Mouse (Mus musculus) kidney, postnatal 14 days (tissue): ENCODE results near the gene Ms4a18.
"Not testable (repeated sequence)": the region's sequence is repeated elsewhere in the genome, so short reads cannot be mapped to it uniquely, and the experiment has no call there.

ENCODE experiments used
- DNase-seq: peaks from one replicate; pipeline ENCODE4 v3.0.0; 2022; ENCODE audit warnings: mixed read lengths

The Ms4a18 gene

DNA sequence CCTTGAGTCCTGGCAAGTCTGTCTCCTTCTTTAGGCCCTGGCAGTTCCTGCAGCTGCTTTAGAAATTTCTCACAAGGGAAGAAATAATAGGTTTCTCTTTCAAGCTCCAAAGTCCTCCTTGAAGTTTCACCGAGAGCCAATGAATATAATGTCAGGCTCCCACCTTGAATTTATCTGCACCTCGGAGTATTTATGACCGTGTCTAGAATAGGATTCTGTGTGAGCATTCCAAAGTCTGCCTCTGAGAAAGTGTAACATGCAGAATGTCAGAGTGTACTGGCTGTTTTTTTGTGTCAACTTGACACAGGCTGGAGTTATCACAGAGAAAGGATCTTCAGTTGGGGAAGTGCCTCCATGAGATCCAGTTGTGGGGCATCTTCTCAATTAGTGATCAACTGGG lies at the start of gene Ms4a18:
TSS of gene Ms4a18 (minus strand) at position 141 of the 400 bp plus-strand sequence.
- DNase-seq: no peak

DNA sequence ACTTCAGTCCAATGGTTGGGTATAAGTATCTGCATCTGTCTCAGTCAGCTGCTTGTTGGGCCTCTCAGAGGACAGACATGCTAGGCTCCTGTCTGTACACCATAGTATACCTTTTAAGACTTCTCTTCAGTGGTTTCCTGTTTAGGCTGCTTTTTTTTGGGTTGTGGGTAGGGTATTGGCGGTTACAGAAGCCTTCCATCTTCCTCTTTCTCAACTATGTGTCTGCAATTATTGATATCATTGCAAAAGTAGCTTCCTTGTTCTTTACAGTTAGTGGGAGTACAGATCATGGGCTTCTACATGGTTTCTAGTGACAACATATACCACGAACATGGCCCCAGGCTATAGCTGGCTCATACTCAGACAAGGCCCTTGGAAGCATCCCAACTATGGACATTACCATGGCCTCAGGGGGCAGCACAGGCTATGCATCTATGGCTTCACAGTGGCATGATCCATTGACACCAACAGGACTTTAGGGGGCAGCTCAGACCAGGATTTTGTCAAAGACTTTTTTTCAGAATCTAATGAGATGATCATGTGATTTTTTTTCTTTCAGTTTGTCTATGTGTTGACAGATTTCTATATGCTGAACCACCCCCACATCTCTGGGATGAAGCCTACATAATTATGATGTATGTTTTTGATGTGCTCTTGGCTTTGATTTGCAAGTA lies 47.5 kb upstream of the Ms4a18 start:
- DNase-seq: no peak

DNA sequence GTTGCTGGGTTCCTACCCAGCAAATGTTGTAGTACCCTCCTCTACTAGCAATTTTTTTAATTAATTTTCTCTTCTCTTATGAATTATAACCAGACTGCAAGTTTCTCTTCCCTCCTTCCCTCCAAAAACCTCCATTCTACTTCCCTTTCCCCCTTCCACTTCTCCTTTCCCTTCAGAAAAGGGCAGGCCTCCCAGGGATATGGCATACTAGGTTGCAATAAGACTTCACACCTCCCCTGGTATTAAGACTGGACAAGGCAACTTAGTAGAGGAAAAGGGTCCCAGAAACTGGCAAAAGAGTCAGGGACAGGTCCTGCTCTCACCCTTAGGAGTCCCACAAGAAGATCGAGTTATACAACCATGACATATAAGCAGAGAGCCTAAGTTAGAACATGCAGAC lies 43.1 kb upstream of the Ms4a18 start:
- DNase-seq: no peak

DNA sequence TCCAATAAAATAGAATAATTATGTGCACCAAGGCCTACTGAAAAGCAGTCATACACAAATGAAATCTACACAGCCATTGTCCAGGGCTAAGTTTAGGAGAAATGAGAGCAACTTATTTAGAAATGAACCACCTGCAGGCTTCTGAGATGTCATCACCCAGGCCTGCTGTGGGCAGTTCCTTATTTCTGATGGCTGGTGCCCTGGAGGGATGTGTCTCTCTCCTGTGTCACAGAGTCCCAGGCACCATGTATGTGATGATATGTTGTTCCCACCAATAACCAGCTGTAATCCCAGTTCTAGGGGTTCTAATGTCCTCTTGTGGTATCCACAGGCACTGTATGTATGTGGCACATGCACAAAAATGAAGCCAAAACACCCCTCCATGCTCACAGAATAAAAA lies 42.1 kb upstream of the Ms4a18 start:
- no peak for DNase-seq

DNA sequence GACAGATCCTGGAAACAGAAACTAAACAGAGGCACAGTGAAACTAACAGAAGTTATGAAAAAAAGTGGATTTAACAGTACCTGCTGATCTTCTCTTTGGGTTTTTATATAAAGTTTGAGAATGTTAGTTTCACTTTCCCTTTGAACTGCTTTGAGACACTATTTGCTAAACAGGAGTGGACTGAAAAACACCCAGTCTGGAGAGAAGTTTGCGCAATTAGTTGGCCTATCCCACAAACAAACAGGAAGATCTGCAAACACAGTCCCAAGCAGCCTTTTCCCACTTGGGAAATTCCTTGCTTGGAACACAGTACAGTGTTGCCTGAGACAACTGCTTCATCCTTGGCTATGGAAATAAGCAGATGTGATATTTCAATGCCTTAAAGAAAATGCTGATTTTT lies 37.9 kb upstream of the Ms4a18 start:
- not testable (repeated sequence) for DNase-seq

DNA sequence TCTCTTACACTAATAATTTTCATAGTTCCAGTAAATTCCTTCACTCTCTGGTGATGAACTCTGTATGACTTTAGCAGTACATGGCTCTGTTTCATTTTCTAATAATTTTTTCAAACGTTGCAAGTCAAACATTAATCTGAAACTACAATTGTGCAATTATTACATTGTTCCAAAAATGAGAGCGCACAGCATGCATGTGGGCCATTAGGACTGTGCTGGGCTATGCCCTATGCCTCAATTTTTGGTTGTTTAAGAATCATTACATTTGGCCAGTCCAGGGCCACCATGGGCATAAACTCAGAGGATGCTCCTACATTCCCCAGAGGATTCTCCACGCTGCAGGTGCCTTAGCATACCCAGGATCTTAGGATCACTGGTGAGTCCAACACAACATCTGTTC lies 35.4 kb upstream of the Ms4a18 start:
- DNase-seq: no peak

DNA sequence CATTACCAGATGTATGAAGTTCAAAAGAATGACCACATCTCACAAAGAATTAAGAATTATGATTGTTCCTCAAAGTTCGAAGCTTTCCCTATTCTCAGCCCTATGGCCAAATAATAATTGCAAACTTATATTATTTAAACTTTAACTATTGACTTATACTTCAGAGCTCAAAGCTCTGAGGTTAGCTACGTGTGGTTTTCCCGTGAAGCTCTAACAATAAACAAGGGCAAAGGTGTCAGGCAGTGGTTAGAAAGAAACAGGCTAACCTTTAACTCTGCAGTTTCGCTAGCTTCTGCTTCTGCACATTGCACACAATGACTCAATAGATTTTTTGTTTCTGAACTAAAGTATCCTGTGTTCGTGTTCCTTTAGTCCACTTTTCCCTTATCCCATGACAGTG lies 35.0 kb upstream of the Ms4a18 start:
- no peak for DNase-seq

DNA sequence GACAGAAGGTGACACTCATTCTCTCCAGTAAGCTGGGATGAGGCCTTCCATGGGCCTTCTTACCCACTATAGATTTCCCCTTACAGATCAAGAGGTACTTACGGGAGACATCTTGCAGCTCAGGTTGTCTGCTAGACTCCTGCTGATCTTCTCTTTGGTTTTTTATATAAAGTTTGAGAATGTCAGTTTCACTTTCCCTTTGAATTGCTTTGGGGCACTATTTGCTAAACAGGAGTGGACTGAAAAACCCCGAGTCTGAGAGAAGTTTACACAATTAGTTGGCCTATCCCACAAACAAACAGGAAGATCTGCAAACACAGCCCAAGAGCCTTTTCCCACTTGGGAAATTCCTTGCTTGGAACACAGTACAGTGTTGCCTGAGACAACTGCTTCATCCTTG lies 32.5 kb upstream of the Ms4a18 start:
- no peak for DNase-seq

DNA sequence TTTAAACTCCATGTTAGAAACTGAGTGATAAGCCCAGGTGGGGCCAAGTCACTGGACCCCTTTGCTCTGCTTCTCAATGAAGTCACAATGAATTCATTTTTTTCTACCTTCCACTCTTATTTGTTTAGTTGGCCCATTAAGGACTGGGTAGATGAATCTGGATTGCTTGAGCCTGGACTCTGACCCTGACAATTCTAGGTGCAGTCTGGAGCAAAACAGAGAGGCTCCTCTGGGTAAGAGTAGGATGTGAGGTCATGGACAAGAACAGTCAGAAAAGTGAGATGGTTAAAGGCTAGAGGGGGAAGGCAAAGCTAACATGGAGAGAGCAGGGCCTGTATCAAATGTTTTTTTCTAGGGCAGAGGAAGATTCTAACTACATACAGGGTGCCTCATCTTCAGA lies 31.6 kb upstream of the Ms4a18 start:
- DNase-seq: no peak

DNA sequence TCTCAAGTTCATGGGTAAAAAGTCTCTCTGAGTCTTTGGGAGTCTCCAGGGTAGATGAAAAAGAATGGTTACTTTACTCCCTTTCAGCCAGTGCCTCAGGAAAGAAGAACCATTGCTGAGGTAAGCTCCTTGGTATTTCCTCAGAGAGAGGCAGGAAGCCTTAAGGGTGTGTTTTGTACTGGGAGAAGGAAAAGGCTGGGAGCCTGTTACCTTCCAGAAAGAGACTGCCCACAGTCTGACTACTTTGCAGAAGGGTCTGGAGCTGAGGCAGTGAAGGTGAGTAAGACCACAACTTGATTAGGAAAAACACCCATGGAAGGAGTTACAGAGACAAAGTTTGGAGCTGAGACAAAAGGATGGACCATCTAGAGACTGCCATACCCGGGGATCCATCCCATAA lies 30.7 kb upstream of the Ms4a18 start:
- no peak for DNase-seq

DNA sequence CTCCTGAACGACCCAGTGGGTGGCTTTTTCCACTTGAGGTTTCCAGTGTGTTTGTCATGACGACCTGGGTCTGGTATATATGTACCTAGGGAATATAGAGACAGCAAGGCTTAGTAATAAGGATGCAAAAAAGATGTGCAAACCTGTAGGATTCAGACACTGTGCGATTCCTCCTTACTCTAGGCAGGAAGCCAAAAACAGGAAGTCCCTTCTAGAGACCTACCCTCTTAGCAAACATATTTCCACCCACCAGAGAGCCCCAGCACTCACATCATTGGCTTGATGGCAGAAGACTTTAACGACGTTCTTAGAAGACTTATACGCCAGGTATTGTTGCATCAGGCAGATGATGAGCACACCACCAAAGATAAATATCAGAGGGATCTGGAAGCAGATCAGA lies 30.2 kb upstream of the Ms4a18 start:
- no peak for DNase-seq

DNA sequence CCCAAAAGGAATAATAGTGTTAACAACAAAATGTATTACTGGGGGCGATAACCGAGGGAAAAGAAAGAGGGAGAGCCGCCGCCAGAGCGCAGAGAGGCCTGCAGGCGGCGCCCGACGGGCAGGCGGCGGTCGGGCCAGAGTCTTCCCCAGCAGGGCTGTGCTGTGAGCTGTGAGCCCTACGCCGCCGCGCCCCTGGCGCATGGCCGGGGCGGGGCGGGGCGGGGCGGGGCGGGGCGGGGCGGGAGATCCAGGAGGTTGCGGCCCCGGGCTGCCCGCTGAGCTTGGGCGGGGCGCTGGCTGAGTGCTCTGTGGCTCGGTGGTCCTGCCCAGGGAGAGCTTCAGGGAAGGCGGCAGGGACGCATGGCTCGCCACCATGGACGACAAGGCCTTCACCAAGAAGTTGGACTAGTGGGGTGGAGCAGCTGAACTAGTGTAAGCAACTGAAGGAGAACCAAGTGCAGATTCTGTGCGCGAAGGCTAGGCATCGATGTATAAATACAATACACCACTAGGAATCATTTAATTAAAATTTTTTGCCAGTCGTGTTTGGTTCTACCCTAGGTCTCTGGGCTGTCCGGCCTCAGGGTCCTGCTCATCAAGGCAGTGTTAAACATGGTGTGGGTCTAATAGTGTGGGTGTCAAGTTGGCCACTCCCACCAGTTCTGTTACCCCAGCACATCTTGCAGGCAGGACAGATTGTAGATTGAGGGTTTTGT lies 27.3 kb upstream of the Ms4a18 start:
- peak; percentile 65 for DNase-seq

DNA sequence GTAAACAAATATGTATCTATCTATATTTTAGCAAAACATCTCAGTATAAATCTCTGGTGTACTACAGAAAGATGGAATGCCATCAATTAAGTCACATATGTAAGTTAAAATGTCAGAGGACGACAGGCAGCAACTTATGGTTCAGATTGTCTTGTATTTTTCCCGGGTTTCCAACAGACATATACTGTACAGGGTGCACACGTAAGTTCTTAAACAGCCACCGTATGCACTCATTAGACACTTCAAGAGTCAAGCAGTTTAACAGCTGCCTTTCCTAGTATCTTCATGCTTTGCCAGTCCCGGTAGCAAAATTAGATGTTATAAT lies 26.8 kb upstream of the Ms4a18 start:
- no peak for DNase-seq

DNA sequence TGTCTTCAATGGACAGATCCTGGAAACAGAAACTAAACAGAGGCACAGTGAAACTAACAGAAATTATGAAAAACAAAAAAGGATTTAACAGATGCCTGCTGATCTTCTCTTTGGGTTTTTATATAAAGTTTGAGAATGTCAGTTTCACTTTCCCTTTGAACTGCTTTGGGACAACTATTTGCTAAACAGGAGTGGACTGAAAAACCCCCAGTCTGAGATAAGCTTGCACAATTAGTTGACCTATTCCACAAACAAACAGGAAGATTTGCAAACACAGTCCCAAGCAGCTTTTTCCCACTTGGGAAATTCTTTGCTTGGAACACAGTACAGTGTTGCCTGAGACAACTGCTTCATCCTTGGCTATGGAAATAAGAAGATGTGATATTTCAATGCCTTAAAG lies 19.7 kb upstream of the Ms4a18 start:
- DNase-seq: no peak

DNA sequence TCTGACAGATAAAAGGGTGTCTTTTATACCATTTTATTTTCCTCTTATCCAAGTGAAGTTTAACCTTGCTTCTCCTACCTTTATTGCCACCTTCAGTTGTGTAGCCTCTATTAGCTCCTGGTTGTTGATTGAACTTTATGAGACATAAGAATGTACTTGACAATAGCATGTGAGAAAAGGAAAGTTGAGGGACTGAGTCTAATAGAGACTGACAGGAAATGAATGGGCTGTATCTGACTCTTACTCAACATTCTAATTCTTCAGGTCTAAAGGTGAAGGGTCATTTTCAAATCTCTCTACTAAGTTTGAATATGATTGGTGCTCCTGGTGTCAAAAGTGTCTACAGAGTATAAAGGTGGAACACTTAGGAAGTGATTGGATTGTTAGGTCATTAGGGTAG lies 4.6 kb upstream of the Ms4a18 start:
- DNase-seq: no peak

DNA sequence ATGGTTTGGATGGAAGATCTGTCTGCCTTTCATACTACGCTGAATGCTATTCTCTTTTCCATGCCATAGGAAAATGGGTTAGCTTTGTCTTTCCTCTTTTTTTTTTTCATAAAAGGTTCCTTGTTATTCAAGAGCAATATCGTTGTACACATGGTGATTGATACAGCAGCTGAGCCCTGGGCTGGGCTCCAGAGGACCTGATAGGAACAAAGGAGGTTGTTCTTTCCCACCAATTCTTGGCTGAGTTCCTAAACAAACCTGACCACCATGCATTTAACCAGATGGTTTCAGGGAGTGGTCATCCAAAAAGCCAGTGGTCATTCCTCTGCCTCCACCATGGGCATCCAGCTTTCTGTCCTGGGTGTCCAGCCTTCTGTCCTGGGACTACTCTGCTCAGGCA lies 580 bp downstream of the Ms4a18 start:
- no peak for DNase-seq

DNA sequence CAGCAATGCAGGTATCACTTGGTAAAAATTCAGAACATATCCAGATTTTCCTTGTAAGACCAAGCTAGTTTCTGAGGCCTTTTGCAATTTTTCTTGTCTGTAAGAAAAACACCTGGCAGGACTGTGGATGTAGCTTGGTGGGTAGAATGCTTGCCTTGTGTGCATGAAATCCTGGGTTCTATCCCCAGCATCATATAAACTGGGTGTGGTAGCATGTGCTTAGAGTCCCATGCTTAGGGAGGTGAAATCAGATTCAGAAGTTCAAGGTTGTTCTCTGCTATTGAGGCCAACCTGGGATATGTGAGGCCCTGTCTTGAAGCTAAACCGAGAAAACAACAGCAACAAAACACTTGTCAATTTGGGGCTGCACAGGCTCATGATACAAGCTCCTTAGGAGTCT lies 1.8 kb downstream of the Ms4a18 start:
- DNase-seq: no peak

DNA sequence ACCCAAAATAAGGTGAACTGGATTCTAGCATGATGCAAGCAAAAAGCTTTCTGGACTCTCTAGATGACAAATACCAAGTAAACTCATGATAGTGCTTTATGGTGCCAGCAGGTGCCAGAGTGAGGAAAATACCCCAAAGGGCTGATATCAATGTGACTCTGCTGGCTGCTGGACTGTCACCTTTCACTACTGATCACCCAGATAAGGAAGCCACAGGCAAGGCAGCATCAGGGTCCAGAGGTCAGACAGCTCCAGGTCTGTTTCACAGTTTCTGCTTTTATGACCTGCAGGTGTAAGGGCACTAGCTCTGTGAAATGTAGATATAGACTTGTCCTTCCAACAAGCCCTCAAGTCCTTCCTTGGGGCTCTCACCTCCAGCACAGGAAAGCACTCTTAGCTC lies 2.4 kb downstream of the Ms4a18 start:
- no peak for DNase-seq

DNA sequence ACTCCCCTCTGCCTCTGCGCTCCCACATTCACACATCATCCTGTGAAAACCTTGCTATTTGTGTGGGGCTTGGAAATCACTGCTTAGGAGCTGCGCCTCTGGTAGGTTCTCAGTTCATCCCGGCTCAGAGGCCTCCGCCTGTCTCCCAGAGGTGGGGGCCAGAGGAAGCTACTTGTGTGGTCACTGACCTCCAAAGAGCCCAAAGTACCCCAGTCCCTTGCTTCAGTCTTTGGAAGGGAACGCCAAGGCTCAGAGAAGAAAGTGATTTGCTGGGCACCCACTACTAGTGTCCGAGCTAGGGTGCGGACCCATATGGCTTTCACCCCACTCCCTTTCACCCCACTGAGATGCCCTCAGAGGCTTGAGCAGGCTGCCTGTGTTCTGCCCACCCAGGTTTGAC lies 24.7 kb downstream of the Ms4a18 start, which contains the start of gene Ms4a15:
TSS of gene Ms4a15 (minus strand) at position 101 of the 400 bp plus-strand sequence.
- no peak for DNase-seq

DNA sequence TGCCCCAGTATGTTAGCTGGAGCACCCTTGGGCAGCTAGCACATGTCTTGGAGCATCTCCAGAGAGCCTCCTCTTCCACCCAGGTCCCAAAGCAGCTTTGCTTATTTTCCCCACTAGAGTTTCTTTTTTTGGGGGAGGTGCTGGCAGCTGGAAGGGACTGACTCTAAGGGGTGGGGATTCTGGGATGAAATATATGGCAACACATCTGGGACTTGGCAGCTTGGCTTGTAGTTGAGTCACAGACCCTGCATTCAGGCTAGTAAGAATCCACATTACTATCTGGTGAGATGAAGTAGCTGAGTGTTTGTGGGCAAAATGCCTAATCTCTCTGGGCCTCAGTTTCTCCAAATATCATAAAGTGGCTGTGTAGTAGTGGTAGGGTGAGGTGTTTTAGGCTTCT lies 25.9 kb downstream of the Ms4a18 start:
- no peak for DNase-seq

DNA sequence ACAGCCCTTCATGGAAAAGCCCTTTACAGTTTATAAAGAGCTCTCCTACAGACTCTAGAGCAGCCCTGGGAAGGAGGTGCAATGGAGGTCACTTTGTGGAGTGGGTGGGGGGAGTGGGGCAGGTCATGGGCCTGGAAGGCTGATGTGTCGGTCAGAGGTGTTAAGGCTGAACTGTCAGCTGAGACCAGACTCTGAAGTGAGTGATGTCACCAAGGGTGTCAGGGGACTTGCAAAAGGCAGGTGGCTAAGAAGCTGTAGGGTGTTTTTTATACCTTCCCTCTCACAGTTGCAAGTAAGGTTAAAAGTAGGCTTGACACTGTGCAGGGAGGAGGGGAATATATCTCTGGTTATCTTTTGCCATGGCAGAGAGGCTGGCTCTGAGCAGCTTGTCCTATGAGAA lies 27.1 kb downstream of the Ms4a18 start:
- DNase-seq: no peak

DNA sequence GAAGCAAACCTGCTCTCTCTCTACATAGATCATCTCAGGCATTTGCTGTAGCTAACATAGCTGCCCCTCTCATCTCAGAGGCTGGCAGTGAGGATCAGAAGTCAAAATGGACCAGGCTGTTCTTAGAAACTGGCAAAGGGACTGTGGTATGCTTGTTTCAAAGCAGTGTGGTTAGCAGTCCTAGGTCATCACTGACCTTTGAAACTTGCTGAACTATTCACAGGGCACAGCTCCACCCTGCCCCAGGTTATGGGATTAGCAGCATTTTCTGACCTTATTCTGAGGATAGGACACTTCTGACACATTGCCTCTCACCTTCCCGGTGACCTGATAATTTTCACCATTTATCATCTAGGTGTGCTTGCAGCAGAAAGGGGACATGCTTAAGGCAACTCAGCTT lies 29.3 kb downstream of the Ms4a18 start:
- no peak for DNase-seq

DNA sequence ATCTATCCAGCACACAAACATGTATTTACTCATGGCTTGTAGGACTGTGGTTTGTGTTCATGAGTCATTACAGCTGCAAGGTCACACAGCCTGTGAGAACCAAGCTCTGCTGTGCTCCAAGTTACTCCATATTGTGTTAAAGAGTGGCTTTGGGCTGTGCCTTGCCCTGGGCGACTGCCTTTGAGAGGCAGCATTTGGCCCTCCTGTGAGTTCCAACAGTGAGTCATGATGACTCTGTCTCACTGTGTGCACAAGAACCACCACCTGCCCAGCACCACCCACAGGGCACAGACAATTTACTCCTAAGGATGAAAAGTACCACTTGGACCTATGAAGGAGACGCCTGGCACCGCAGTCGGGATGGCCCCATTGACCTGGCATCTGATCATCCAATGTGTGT lies 31.9 kb downstream of the Ms4a18 start:
- no peak for DNase-seq

DNA sequence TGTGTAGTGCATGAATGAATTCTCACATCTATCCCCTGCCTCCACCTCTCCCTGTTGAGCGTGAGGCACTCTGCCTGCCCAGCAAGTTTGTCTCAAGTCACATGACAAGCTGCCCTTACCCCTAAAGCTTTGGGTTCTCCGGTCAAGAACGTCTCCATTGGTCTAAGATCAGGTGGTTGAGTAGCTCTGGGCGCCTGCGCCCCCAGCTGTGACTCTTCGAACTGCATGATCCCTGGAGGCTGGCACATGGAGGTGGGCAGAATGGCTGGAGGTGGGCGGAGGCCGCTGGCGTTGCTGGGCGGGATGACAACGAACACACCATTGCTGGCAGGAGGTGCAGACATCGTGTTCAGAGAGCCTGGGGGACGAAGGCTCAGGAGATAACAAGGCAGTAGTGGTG lies 33.3 kb downstream of the Ms4a18 start:
- no peak for DNase-seq

DNA sequence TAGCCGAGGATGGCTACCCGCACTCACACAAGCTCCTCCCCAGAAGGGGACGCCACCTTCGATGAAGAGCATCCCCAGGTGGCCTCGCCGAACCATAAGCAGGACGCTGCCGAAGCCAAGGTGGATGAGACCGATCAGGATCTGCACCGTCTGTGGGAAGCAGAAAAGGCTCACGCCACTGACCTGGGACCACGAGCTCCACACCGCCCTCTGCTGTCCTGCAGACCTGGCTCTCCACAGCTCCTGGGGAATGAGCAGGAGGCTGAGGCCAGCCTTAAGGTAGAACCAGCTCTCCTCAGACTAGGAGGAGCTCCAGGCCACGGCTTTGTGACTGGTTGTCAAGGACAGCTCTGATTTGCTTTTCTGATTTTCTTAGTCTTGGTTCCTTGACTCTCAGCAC lies 34.7 kb downstream of the Ms4a18 start:
- DNase-seq: peak; percentile 37
